8 mouse cellular contexts compared by ENCODE assay signal in genomic region chr13:110967626-110968506, GRCm38 (mm10).
DNase-seq lines count a peak whose midpoint lies in the region; ATAC-seq lines count a peak whose summit lies in the region.

No protein-coding gene starts in this region.

- no peak overlapping the region for H3K4me3 ChIP-seq in intestine, embryonic 16.5 days (ENCODE audit: low read length)

- no peak overlapping the region for H3K9ac ChIP-seq in intestine, embryonic 16.5 days (ENCODE audit: low read depth, low read length)

- peak; percentile 97 for DNase-seq in 3T3-L1 (ENCODE audit: low read depth, low spot score)
- peak; percentile 70 for DNase-seq in adrenal gland, adult 2 months
- DNase-seq in embryo, embryonic 9.5 days (ENCODE audit: extremely low spot score): peak; percentile 72
- DNase-seq in heart, adult 18-20 months: peak; percentile 87
- peak; percentile 85 to 92 for DNase-seq in left cerebral cortex, postnatal 14 days (ENCODE audit: low spot score in 2 of 2)
- peak; percentile 84 to 87 for DNase-seq in right cerebral cortex, postnatal 10 days (ENCODE audit: low spot score in 2 of 2)

- no peaks in the 10 kb centered on the region for H3K9me3 ChIP-seq in intestine, embryonic 16.5 days (ENCODE audit: control insufficient read depth, low read length)

- 43% methylated on average over 5 of the region's 5 CpGs for WGBS in intestine, embryonic 16.5 days

- H3K36me3 ChIP-seq in intestine, embryonic 16.5 days (ENCODE audit: control insufficient read depth, insufficient read depth, low read length): no peaks in the 10 kb centered on the region

- H3K27me3 ChIP-seq in intestine, embryonic 16.5 days (replicated peaks; ENCODE audit: control insufficient read depth, insufficient read depth, low read length): no peaks in the 10 kb centered on the region

- H3K4me1 ChIP-seq in intestine, embryonic 16.5 days (ENCODE audit: control insufficient read depth, insufficient read depth, low read length): peaks cover 5% of the 10 kb centered on the region; the same call in 1 of the 2 replicates

- no peak overlapping the region for H3K4me2 ChIP-seq in intestine, embryonic 16.5 days (ENCODE audit: low read depth, low read length)

- H3K27ac ChIP-seq in intestine, embryonic 16.5 days (ENCODE audit: low read length): peak overlapping the region; percentile 52

- intact Hi-C loops in left cerebral cortex, postnatal 14 days (cut with DNase I): loop anchor here (1.0 to 10.0 kb wide), 5 partner anchors 269 to 574 kb away; no protein-coding TSS in a partner anchor

- peak; percentile 94 for ATAC-seq in intestine, embryonic 16.5 days
- ATAC-seq in megakaryocyte, adult 5-6 weeks (ENCODE audit: poor library complexity, severe bottlenecking): peak; percentile 95
